Mouse (Mus musculus) midbrain, embryonic 10.5 days (tissue): ENCODE data around the gene Tmem82. TPM values are rescaled to one million over a fixed set of nuclear protein-coding genes. Genes with fewer than 3 reads are reported as not detected.

Experiments used
- DNase-seq: peaks from one replicate; pipeline ENCODE4 v3.0.0-alpha.2; 2017; ENCODE audit warnings: low spot score
- H3K27ac ChIP-seq: fragments of 300-500 bp; sonication (generic); replicated peaks from 2 replicates; pipeline ENCODE4 v1.5.1; 2016; ENCODE audit warnings: mild to moderate bottlenecking
- H3K27me3 ChIP-seq: fragments of 300-500 bp; sonication (generic); 2 replicates; pipeline ENCODE4 v1.6.1; 2016; ENCODE audit warnings: low read depth, mild to moderate bottlenecking; ENCODE audit not compliant: poor library complexity, severe bottlenecking
- H3K36me3 ChIP-seq: fragments of 300-500 bp; sonication (generic); 2 replicates; pipeline ENCODE4 v1.6.1; 2016; ENCODE audit warnings: mild to moderate bottlenecking, moderate library complexity
- H3K4me1 ChIP-seq: fragments of 300-500 bp; sonication (generic); 2 replicates; pipeline ENCODE4 v1.6.1; 2016
- H3K4me3 ChIP-seq: fragments of 300-500 bp; sonication (generic); 2 replicates; pipeline ENCODE4 v1.5.1; 2016; ENCODE audit warnings: mild to moderate bottlenecking, moderate library complexity
- H3K9me3 ChIP-seq: fragments of 300-500 bp; sonication (generic); replicated peaks from 2 replicates; pipeline ENCODE4 v1.6.1; 2016; ENCODE audit warnings: mild to moderate bottlenecking
- WGBS: fragments of 180-500 bp; shearing (Covaris S2); methylation state at CpG from one replicate; pipeline ENCODE4 v1.1.7; 2016; 5-methylcytosine and 5-hydroxymethylcytosine counted together
- polyA plus RNA-seq: library from polyadenylated mRNA; unstranded; fragments of >200 nt; fragmentation: Nextera tagmentation; extraction: Ambion mirVana; gene quantifications from 2 replicates; pipeline ENCODE4 v1.2.1, GENCODE M21; 2016

Tmem82 gene
- polyA plus RNA-seq, 1 experiment from 2014 or later, result 1.3 TPM

DNA sequence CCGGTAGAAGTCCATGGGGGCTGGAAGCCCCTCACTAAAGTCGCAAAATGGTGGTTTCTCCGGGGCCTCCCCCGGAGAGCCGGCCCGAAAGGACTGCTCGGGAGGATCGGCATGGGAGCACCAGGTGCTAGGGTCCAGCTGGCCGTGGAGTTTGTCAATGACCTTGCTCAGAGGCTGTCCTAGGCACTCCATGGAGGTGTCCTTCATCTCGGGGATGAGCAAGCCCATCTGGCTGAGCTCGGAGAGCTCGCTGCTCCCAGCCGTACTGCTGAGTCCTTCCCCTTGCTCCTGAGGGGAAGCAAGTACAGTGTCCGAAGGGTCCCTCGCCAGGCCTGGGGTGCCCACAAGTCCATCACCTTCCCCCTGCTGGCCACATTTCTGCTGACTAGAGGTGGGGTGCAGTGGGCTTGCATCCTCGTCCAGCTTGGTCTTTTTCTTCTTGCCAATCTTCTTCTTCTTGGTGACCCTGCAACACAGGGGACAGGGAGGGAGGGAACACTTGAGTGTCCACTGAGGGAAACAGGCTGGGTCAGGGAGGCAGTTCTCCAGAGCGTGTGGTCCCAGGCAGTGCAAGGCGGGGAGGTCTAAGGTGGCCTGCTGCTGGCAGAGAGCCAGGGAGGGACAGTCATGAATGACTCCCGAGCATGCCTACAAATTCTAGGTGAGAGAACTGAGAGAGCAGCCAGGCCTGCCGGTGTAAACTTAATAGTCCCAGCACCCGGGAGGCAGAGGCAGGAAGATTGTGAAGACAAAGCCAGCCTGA, 13.9 kb upstream of the Tmem82 start:
- no peak overlapping the region for H3K4me3 ChIP-seq
- H3K27me3 ChIP-seq, result no peaks in the 10 kb centered on the region
- WGBS, result 96% methylated on average over 21 of the region's 21 CpGs
- H3K27ac ChIP-seq, result no peak overlapping the region
- H3K36me3 ChIP-seq, result peaks cover 89% of the 10 kb centered on the region
- DNase-seq, result no peak
- no peaks in the 10 kb centered on the region for H3K9me3 ChIP-seq
- H3K4me1 ChIP-seq, result no peaks in the 10 kb centered on the region

- peaks cover 89% of the 10 kb centered on the region for H3K36me3 ChIP-seq
Measured at GRCm38 (mm10) chr4:141631250-141631649, 12.8 kb upstream of the Tmem82 start.

DNA sequence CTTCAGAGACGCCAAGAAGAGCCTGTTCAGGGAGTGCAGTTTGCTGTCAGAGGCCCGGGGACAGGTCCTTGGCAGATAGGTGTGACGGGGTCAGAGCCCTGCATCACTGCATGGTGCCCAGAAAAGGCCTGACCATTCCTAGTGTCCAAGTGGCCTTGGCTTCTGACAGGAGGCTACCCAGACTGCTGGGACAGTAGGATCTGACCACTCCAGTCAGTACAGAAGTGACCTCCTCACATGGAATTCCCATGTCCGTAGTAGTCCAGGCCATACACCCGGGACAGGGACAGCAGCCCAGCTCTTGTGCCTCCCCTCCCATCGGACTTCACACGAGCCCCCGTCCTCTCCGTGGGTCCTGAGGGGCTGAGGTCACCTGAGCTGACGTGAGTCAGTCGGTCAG, 11.6 kb upstream of the Tmem82 start:
- H3K27ac ChIP-seq, result no peak overlapping the region
- peaks cover 96% of the 10 kb centered on the region for H3K36me3 ChIP-seq
- H3K9me3 ChIP-seq, result no peaks in the 10 kb centered on the region
- 97% methylated on average over 11 of the region's 11 CpGs for WGBS
- no peak for DNase-seq
- H3K4me1 ChIP-seq, result no peaks in the 10 kb centered on the region
- no peak overlapping the region for H3K4me3 ChIP-seq
- no peaks in the 10 kb centered on the region for H3K27me3 ChIP-seq

More at GRCm38 (mm10) chr4:141631250-141631649, 12.8 kb upstream of the Tmem82 start:
- Histone ChIP-seq H3K27ac (no peak overlapping the region), H3K4me3 (no peak overlapping the region), H3K27me3 (no peaks in the 10 kb centered on the region), H3K9me3 (no peaks in the 10 kb centered on the region), H3K4me1 (no peaks in the 10 kb centered on the region)
- 94% methylated on average over 20 of the region's 20 CpGs for WGBS
- no peak for DNase-seq

DNA sequence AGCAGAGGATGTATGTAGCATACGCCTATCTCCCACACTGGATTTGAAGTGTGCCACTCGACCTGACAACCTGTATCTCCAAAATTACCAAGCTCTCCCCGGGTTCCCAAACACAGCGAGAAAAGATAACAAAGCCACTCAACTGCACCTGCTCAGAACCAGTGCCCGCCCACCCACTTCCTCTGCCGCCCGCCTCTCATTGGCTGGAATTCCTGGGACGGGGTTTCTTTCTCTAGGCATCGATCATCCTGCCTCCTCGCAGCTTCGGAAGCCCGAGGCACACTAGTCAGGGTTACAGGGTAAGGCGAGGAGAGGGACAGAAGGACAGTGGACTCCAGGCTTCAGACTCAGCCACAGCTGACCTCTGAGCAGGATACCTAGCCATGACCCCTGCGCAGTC, 10.2 kb upstream of the Tmem82 start:
- Histone ChIP-seq H3K27ac (0 out of 2 replicates have a peak overlapping the region, but pooled peaks have one; percentile 6), H3K36me3 (peaks cover 88% of the 10 kb centered on the region)
- 92% methylated on average over 14 of the region's 14 CpGs for WGBS

DNA sequence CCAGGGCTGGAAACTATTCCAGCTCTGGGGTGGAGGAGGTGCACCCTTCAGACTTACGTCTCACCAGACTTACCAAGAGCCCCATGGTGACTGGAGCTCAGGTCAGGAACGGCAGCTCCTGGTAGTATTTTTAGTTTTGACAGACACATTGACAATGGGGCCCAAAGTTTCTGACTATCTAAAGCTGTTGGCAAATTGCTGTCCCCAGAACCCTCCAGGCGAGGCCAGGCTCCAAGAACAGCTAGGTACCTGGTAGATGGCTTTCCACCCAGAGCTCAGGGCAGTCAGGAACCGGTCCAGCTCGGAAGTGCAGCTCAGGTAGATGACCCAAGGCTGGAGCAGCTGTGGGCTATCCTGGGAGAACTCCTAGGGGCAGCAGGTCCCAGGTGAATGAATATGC, 9.1 kb upstream of the Tmem82 start:
- Histone ChIP-seq H3K27ac (no peak overlapping the region), H3K27me3 (no peaks in the 10 kb centered on the region), H3K4me3 (no peak overlapping the region), H3K4me1 (peaks cover 11% of the 10 kb centered on the region; the same call in 1 of the 2 replicates), H3K36me3 (peaks cover 77% of the 10 kb centered on the region), H3K9me3 (no peaks in the 10 kb centered on the region)
- DNase-seq, result no peak
- 90% methylated on average over 5 of the region's 5 CpGs for WGBS

More for the DNA sequence above, 10.2 kb upstream of the Tmem82 start:
- Histone ChIP-seq H3K27me3 (no peaks in the 10 kb centered on the region), H3K9me3 (no peaks in the 10 kb centered on the region), H3K4me1 (peaks cover 5% of the 10 kb centered on the region; the same call in 1 of the 2 replicates), H3K4me3 (no peak overlapping the region)
- no peak for DNase-seq

DNA sequence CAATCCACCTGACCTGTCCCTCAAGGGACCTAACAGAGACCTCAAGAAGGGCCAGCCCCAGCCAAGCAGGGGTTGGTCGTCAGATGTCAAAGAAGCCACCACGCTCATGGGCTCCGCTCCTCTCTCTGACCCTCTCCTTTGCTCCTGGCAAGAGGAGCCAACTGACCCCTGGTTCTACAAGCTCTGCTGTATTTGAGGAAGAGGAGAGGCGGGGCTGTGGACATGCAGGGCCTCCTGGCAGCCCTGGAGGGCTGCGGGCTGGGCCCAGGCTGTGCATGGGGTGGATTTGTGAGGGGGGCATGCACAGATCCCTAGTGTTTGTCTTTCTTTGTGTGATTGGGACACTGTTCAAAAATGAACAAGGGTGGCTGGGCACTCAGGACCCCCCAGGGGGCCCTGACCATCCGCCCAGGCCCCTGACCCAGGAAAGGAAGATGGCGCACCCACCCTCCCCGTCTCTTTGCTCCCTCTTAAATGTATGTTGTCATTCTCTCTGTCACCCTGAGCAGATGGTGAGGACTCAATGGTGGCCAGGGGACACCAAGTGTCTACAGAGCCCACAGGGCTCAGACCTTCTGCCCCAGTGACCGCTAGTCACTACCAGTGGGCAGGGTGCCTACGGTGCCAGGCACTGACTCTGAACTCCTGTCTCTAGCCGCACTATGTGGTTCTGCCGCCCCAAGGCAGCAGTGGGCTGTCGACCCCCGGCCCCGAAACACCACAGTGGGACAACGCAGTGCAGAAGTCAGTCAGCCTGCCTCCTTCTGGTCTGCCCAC, 7.5 kb upstream of the Tmem82 start:
- Histone ChIP-seq H3K27me3 (no peaks in the 10 kb centered on the region), H3K36me3 (peaks cover 61% of the 10 kb centered on the region), H3K9me3 (no peaks in the 10 kb centered on the region), H3K27ac (no peak overlapping the region; the same call in 1 of the 2 replicates), H3K4me1 (peaks cover 11% of the 10 kb centered on the region; the same call in 1 of the 2 replicates), H3K4me3 (no peak overlapping the region)
- no peak for DNase-seq
- WGBS, result 90% methylated on average over 16 of the region's 16 CpGs

DNA sequence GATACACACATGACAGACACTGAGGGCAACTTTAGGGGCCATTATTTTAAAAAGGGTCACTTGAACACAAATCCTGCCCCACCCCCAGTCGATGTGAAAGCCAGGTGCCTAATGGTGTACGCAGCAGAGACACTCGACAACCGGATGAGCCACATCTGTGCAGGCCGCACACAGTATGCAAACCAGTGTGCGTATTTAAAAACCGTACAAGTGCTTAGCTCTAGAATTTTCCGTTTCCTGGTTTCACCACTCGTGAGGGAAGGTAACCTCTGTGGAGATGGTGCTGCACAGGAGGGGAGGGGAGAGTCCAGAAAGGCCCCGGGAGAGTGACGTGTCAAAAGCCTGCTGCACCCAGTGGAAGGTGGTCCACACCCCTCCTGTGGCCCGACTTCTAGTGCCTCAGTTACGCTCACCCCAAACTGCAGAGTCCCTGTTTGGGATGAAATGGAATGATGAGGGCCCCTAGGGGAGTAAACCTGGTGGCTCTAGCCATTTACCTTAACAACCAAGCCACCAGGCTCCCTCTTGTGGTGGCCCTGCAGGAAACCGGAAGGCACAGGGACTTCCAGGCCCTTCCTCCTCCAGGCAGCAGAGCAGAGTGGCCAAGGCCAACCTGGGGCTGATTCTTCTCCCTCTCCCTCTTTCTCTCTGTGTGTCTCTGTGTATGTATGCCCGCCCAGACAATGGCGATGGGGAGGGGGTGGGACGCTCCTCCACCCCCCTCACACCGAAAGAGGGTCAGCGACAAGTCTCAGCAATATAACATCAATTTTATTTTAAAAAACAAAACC, 6.7 kb upstream of the Tmem82 start:
- 79% methylated on average over 19 of the region's 19 CpGs for WGBS
- peaks cover 54% of the 10 kb centered on the region for H3K36me3 ChIP-seq
- peaks cover 11% of the 10 kb centered on the region; the same call in 1 of the 2 replicates for H3K4me1 ChIP-seq
- H3K9me3 ChIP-seq, result no peaks in the 10 kb centered on the region
- H3K4me3 ChIP-seq, result no peak overlapping the region
- H3K27me3 ChIP-seq, result no peaks in the 10 kb centered on the region
- H3K27ac ChIP-seq, result no peak overlapping the region
- no peak for DNase-seq

DNA sequence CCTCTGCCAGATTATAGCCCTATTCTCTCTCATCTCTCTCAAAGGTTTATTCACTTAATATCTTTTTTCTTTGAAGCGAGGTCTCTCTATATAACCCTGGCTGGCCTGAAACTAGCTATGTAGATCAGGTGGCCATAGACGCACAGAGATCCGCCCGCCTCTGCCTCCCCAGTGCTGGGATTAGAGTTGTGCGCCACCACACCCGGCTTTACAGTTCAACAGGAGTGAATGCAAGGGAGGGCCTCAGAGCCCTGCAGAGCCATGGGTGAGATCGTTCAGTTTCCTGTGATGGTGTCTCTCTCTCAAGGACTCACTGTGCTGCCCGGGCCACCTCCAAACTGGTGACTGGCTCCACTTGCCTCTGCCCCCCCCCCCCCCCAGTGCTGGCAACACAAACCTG, 5.7 kb upstream of the Tmem82 start:
- no peak overlapping the region for H3K27ac ChIP-seq
- WGBS, result 90% methylated on average over 8 of the region's 8 CpGs
- H3K4me1 ChIP-seq, result peaks cover 12% of the 10 kb centered on the region; the same call in 1 of the 2 replicates
- peaks cover 43% of the 10 kb centered on the region for H3K36me3 ChIP-seq
- no peak for DNase-seq
- no peaks in the 10 kb centered on the region for H3K27me3 ChIP-seq
- no peaks in the 10 kb centered on the region for H3K9me3 ChIP-seq
- no peak overlapping the region for H3K4me3 ChIP-seq

DNA sequence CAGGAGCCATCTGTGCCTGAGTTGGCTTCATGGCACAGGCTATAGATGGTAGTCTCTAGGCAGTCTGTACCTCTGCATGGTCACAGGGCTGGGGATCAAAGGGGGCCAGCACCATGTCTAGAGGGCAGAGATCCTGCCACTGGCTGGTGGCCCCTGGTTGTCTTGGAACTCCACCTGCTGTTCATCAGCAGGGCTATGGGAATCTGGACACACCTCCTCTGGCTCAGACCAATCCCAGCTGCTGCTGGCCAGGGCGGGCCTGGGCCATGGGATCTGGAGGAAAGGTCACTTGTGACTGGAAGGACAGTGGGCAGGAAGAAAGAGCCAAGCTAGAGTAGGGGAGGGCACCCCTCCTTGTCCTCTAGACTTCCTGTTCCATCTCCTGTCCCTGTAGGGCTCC, 5.2 kb upstream of the Tmem82 start, which contains the start of gene Slc25a34:
Gene Slc25a34, minus strand, starts transcription at position 156 of the 400 bp plus-strand sequence.
- peaks cover 38% of the 10 kb centered on the region for H3K36me3 ChIP-seq
- H3K4me1 ChIP-seq, result peaks cover 17% of the 10 kb centered on the region; the same call in 1 of the 2 replicates
- H3K27me3 ChIP-seq, result no peaks in the 10 kb centered on the region
- H3K4me3 ChIP-seq, result no peak within 1 kb of the TSS
- peak; percentile 30 for DNase-seq
- WGBS, result 61% methylated on average over 1 of the region's 1 CpGs
- peak within 1 kb of the TSS; percentile 43; the same call in 1 of the 2 replicates for H3K27ac ChIP-seq
- H3K9me3 ChIP-seq, result no peaks in the 10 kb centered on the region

GRCm38 (mm10) chr4:141623037-141623436, 4.6 kb upstream of the Tmem82 start:
- peaks cover 20% of the 10 kb centered on the region for H3K4me1 ChIP-seq
- peaks cover 2% of the 10 kb centered on the region for H3K27me3 ChIP-seq
- H3K36me3 ChIP-seq, result peaks cover 32% of the 10 kb centered on the region
- 89% methylated on average over 11 of the region's 11 CpGs for WGBS
- no peaks in the 10 kb centered on the region for H3K9me3 ChIP-seq
- H3K27ac ChIP-seq, result peak overlapping the region; percentile 43; the same call in 1 of the 2 replicates
- no peak for DNase-seq
- H3K4me3 ChIP-seq, result no peak overlapping the region

GRCm38 (mm10) chr4:141622580-141622979, 4.1 kb upstream of the Tmem82 start:
- Histone ChIP-seq H3K4me3 (no peak overlapping the region), H3K9me3 (no peaks in the 10 kb centered on the region), H3K27me3 (peaks cover 7% of the 10 kb centered on the region), H3K4me1 (peaks cover 24% of the 10 kb centered on the region), H3K27ac (no peak overlapping the region), H3K36me3 (peaks cover 28% of the 10 kb centered on the region)
- no peak for DNase-seq
- 90% methylated on average over 5 of the region's 5 CpGs for WGBS

- 85% methylated on average over 8 of the region's 8 CpGs for WGBS
- H3K27ac ChIP-seq, result no peak overlapping the region
- peaks cover 29% of the 10 kb centered on the region for H3K4me1 ChIP-seq
- peaks cover 23% of the 10 kb centered on the region for H3K36me3 ChIP-seq
- H3K27me3 ChIP-seq, result peaks cover 10% of the 10 kb centered on the region
- no peaks in the 10 kb centered on the region for H3K9me3 ChIP-seq
- no peak for DNase-seq
- H3K4me3 ChIP-seq, result no peak overlapping the region
Measured at GRCm38 (mm10) chr4:141622091-141622490, 3.7 kb upstream of the Tmem82 start.
